ENCODE assay signal across 25 mouse cellular contexts in genomic region chr7:81740010-81740409, GRCm38 (mm10). TPM values are rescaled to one million over a fixed set of nuclear protein-coding genes. Genes with fewer than 3 reads are reported as not detected.
A peak's percentile ranks its signal among the peaks of the same experiment; 100 is the strongest.
DNase-seq lines count a peak whose midpoint lies in the region; ATAC-seq and TF ChIP-seq lines count a peak whose summit lies in the region.
"Had no signal": no experiment of that assay in that cellular context is flagged by ENCODE, and none has a peak within 500 bp of the region (broad histone marks: within the 10 kb centered on the region; RNA-seq: fewer than 3 reads in every experiment).

No protein-coding gene starts in this region.

- H3K4me2 ChIP-seq in intestine, embryonic 16.5 days (ENCODE audit: low read depth, low read length), result peak overlapping the region; percentile 32
- no peak overlapping the region for H3K4me2 ChIP-seq in intestine, embryonic 15.5 days (replicated peaks)
- H3K4me2 ChIP-seq in intestine, postnatal 0 days (replicated peaks; ENCODE audit: low read depth), result peak overlapping the region; percentile 46
- no peak overlapping the region for H3K4me2 ChIP-seq in midbrain, embryonic 14.5 days (ENCODE audit: low read length)
- H3K4me2 ChIP-seq: embryonic facial prominence, embryonic 13.5 days; embryonic facial prominence, embryonic 15.5 days; forebrain, embryonic 12.5 days had no signal

- H3K4me3 ChIP-seq in intestine, embryonic 16.5 days (ENCODE audit: low read length), result no peak overlapping the region
- H3K4me3 ChIP-seq in intestine, embryonic 15.5 days (replicated peaks), result no peak overlapping the region
- H3K4me3 ChIP-seq in G1E (ENCODE audit: low read depth, low read length), result no peak overlapping the region
- no peak overlapping the region for H3K4me3 ChIP-seq in intestine, postnatal 0 days (ENCODE audit: low read depth, low read length)
- no peak overlapping the region for H3K4me3 ChIP-seq in midbrain, embryonic 14.5 days (replicated peaks; ENCODE audit: low read depth, low read length)
- H3K4me3 ChIP-seq: embryonic facial prominence, embryonic 13.5 days; embryonic facial prominence, embryonic 15.5 days; erythroblast, embryonic 14.5 days; forebrain, embryonic 10.5 days; forebrain, embryonic 12.5 days had no signal

- H3K36me3 ChIP-seq in intestine, embryonic 16.5 days (ENCODE audit: control insufficient read depth, insufficient read depth, low read length), result no peaks in the 10 kb centered on the region
- H3K36me3 ChIP-seq in intestine, embryonic 15.5 days, result no peaks in the 10 kb centered on the region
- peaks cover 2% of the 10 kb centered on the region for H3K36me3 ChIP-seq in G1E (replicated peaks)
- H3K36me3 ChIP-seq in intestine, postnatal 0 days (ENCODE audit: control insufficient read depth, insufficient read depth), result no peaks in the 10 kb centered on the region
- H3K36me3 ChIP-seq in midbrain, embryonic 14.5 days (ENCODE audit: control insufficient read depth, insufficient read depth, low read length), result no peaks in the 10 kb centered on the region
- H3K36me3 ChIP-seq: embryonic facial prominence, embryonic 13.5 days; embryonic facial prominence, embryonic 15.5 days; forebrain, embryonic 10.5 days; forebrain, embryonic 12.5 days had no signal

- no peak for ATAC-seq in intestine, embryonic 16.5 days
- no peak for ATAC-seq in intestine, embryonic 15.5 days
- ATAC-seq in G1E (ENCODE audit: extremely low read depth, insufficient number of reproducible peaks, low FRiP score, poor library complexity, severe bottlenecking), result 0 out of 2 replicates have a peak, but pooled peaks have one; percentile 22
- ATAC-seq in intestine, postnatal 0 days, result no peak
- no peak for ATAC-seq in midbrain, embryonic 14.5 days (ENCODE audit: low FRiP score, low TSS enrichment)
- ATAC-seq: activated CD4-positive, CD25-positive, alpha-beta regulatory T cell, adult 4 months; CD4-positive, CD25-positive, alpha-beta regulatory T cell, adult 4 months; forebrain, embryonic 14.5 days; forebrain, embryonic 16.5 days; Patski had no signal

- H3K27me3 ChIP-seq in intestine, embryonic 16.5 days (replicated peaks; ENCODE audit: control insufficient read depth, insufficient read depth, low read length), result no peaks in the 10 kb centered on the region
- H3K27me3 ChIP-seq in intestine, embryonic 15.5 days (replicated peaks), result no peaks in the 10 kb centered on the region
- H3K27me3 ChIP-seq in G1E (ENCODE audit: insufficient read depth, low read length), result no peaks in the 10 kb centered on the region
- H3K27me3 ChIP-seq in intestine, postnatal 0 days (replicated peaks; ENCODE audit: control insufficient read depth, insufficient read depth, low read length), result no peaks in the 10 kb centered on the region
- no peaks in the 10 kb centered on the region for H3K27me3 ChIP-seq in midbrain, embryonic 14.5 days (ENCODE audit: control insufficient read depth, insufficient read depth, low read length)
- H3K27me3 ChIP-seq: embryonic facial prominence, embryonic 13.5 days; embryonic facial prominence, embryonic 15.5 days; forebrain, embryonic 12.5 days had no signal

- WGBS in intestine, embryonic 16.5 days, result 82% methylated on average over 7 of the region's 7 CpGs
- WGBS in intestine, embryonic 15.5 days, result 82% methylated on average over 7 of the region's 7 CpGs
- 80% methylated on average over 7 of the region's 7 CpGs for WGBS in intestine, postnatal 0 days
- 92% methylated on average over 7 of the region's 7 CpGs for WGBS in midbrain, embryonic 14.5 days

- H3K9me3 ChIP-seq in intestine, embryonic 16.5 days (ENCODE audit: control insufficient read depth, low read length), result no peaks in the 10 kb centered on the region
- H3K9me3 ChIP-seq in intestine, embryonic 15.5 days, result no peaks in the 10 kb centered on the region
- peaks cover 6% of the 10 kb centered on the region; the same call in 1 of the 2 replicates for H3K9me3 ChIP-seq in G1E (replicated peaks)
- H3K9me3 ChIP-seq in intestine, postnatal 0 days (ENCODE audit: control insufficient read depth), result no peaks in the 10 kb centered on the region
- H3K9me3 ChIP-seq in midbrain, embryonic 14.5 days (ENCODE audit: control insufficient read depth, low read length), result no peaks in the 10 kb centered on the region
- H3K9me3 ChIP-seq: embryonic facial prominence, embryonic 13.5 days; embryonic facial prominence, embryonic 15.5 days; forebrain, embryonic 10.5 days; forebrain, embryonic 12.5 days had no signal

- H3K9ac ChIP-seq in intestine, embryonic 16.5 days (ENCODE audit: low read depth, low read length), result no peak overlapping the region
- H3K9ac ChIP-seq in intestine, embryonic 15.5 days, result no peak overlapping the region
- no peak overlapping the region for H3K9ac ChIP-seq in intestine, postnatal 0 days (ENCODE audit: low read depth, low read length)
- no peak overlapping the region for H3K9ac ChIP-seq in midbrain, embryonic 14.5 days (replicated peaks; ENCODE audit: low read length)
- H3K9ac ChIP-seq: embryonic facial prominence, embryonic 13.5 days; embryonic facial prominence, embryonic 15.5 days; forebrain, embryonic 12.5 days had no signal

- no peak for DNase-seq in G1E (ENCODE audit: low spot score)
- DNase-seq in midbrain, embryonic 14.5 days, result no peak
- DNase-seq: adrenal gland, postnatal 10 days; adrenal gland, postnatal 25 days; B cell, adult 2 months; cerebellum, adult 11 months; cerebellum, adult 18-20 months; cerebellum, adult 8-10 months; cerebellum, adult 9-11 months; cerebellum, postnatal 14 days; cerebellum, postnatal 36 days; embryo, embryonic 11 days had no signal

- H3K27ac ChIP-seq in intestine, embryonic 16.5 days (ENCODE audit: low read length), result no peak overlapping the region
- H3K27ac ChIP-seq in intestine, embryonic 15.5 days, result no peak overlapping the region
- H3K27ac ChIP-seq in intestine, postnatal 0 days (ENCODE audit: low read depth, low read length), result no peak overlapping the region
- H3K27ac ChIP-seq in midbrain, embryonic 14.5 days (replicated peaks; ENCODE audit: low read depth, low read length), result no peak overlapping the region
- H3K27ac ChIP-seq: embryonic facial prominence, embryonic 13.5 days; embryonic facial prominence, embryonic 15.5 days; forebrain, embryonic 10.5 days; forebrain, embryonic 12.5 days had no signal

- no peaks in the 10 kb centered on the region for H3K4me1 ChIP-seq in intestine, embryonic 16.5 days (ENCODE audit: control insufficient read depth, insufficient read depth, low read length)
- H3K4me1 ChIP-seq in intestine, embryonic 15.5 days (replicated peaks), result no peaks in the 10 kb centered on the region
- peaks cover 50% of the 10 kb centered on the region for H3K4me1 ChIP-seq in G1E (ENCODE audit: insufficient read depth, low read depth, low read length)
- no peaks in the 10 kb centered on the region for H3K4me1 ChIP-seq in intestine, postnatal 0 days (replicated peaks; ENCODE audit: control insufficient read depth, insufficient read depth, low read length)
- H3K4me1 ChIP-seq in midbrain, embryonic 14.5 days (ENCODE audit: control insufficient read depth, insufficient read depth, low read length), result no peaks in the 10 kb centered on the region
- H3K4me1 ChIP-seq: embryonic facial prominence, embryonic 15.5 days; forebrain, embryonic 10.5 days; forebrain, embryonic 12.5 days had no signal

- no peak for TF ChIP-seq CTCF in G1E (IDR thresholded peaks at IDR 0.05; ENCODE audit: low read depth, low read length)
- TF ChIP-seq CTCF in intestine, postnatal 0 days (IDR thresholded peaks at IDR 0.05; ENCODE audit: low read depth), result no peak

RNA-seq across cellular contexts. Expression of gene Ramac, which starts 22.7 kb away (rescaled TPM):
- 125 and 135 TPM in 2 replicates for polyA plus RNA-seq in intestine, embryonic 16.5 days (2015; fragmentation: Nextera tagmentation; extraction: Ambion mirVana)
- 132 and 147 TPM in 2 replicates for polyA plus RNA-seq in intestine, embryonic 15.5 days (2015; fragmentation: Nextera tagmentation; extraction: Ambion mirVana)
- total RNA-seq in G1E (2014; fragmentation: Nextera tagmentation), result 41.5 and 47.5 TPM in 2 replicates
- total RNA-seq in G1E (2017), result 99.7 and 111 TPM in 2 replicates
- polyA plus RNA-seq in G1E (2012), result 19.8 and 29.4 TPM in 2 replicates
- polyA plus RNA-seq in intestine, postnatal 0 days (2015; fragmentation: Nextera tagmentation; extraction: Ambion mirVana), result 117 and 118 TPM in 2 replicates
- 151 and 157 TPM in 2 replicates for polyA plus RNA-seq in midbrain, embryonic 14.5 days (2014; fragmentation: Nextera tagmentation; extraction: Ambion mirVana)

RNA-seq across cellular contexts. Expression of gene Homer2, which starts 32.7 kb away (rescaled TPM):
- polyA plus RNA-seq in intestine, embryonic 16.5 days (2015; fragmentation: Nextera tagmentation; extraction: Ambion mirVana), result 43.6 TPM in 2 replicates
- 46.6 and 46.9 TPM in 2 replicates for polyA plus RNA-seq in intestine, embryonic 15.5 days (2015; fragmentation: Nextera tagmentation; extraction: Ambion mirVana)
- total RNA-seq in G1E (2014; fragmentation: Nextera tagmentation) (24.6 and 35.9 TPM in 2 replicates), G1E (2017) (32.5 and 45.9 TPM in 2 replicates)
- polyA plus RNA-seq in G1E (2012), result 37.3 and 50.6 TPM in 2 replicates
- polyA plus RNA-seq in intestine, postnatal 0 days (2015; fragmentation: Nextera tagmentation; extraction: Ambion mirVana), result 22.2 and 26.8 TPM in 2 replicates
- polyA plus RNA-seq in midbrain, embryonic 14.5 days (2014; fragmentation: Nextera tagmentation; extraction: Ambion mirVana), result 19.1 and 21.7 TPM in 2 replicates

RNA-seq across cellular contexts. Expression of gene 3110040N11Rik, which starts 49.3 kb away (rescaled TPM):
- 56.3 and 59.6 TPM in 2 replicates for polyA plus RNA-seq in intestine, embryonic 16.5 days (2015; fragmentation: Nextera tagmentation; extraction: Ambion mirVana)
- polyA plus RNA-seq in intestine, embryonic 15.5 days (2015; fragmentation: Nextera tagmentation; extraction: Ambion mirVana), result 47.2 and 52.1 TPM in 2 replicates
- total RNA-seq in G1E (2014; fragmentation: Nextera tagmentation) (27.5 and 37.4 TPM in 2 replicates), G1E (2017) (61.7 and 71.2 TPM in 2 replicates)
- polyA plus RNA-seq in G1E (2012), result 20.8 and 23.6 TPM in 2 replicates
- polyA plus RNA-seq in intestine, postnatal 0 days (2015; fragmentation: Nextera tagmentation; extraction: Ambion mirVana), result 48.9 and 49.8 TPM in 2 replicates
- 48.8 and 57.5 TPM in 2 replicates for polyA plus RNA-seq in midbrain, embryonic 14.5 days (2014; fragmentation: Nextera tagmentation; extraction: Ambion mirVana)

Comparison
In these comparisons a context has a peak if more than half of its experiments do, and no peak if none do; other contexts are left out.
1. H3K4me2 ChIP-seq: peak in intestine, embryonic 16.5 days (single experiment) and intestine, postnatal 0 days (single experiment); none in intestine, embryonic 15.5 days (single experiment) and midbrain, embryonic 14.5 days (single experiment).